Mouse (Mus musculus): Measurements from ENCODE around the gene Nfs1.
"Not testable (repeated sequence)": the region's sequence is repeated elsewhere in the genome, so short reads cannot be mapped to it uniquely, and the experiment has no call there.

DNA sequence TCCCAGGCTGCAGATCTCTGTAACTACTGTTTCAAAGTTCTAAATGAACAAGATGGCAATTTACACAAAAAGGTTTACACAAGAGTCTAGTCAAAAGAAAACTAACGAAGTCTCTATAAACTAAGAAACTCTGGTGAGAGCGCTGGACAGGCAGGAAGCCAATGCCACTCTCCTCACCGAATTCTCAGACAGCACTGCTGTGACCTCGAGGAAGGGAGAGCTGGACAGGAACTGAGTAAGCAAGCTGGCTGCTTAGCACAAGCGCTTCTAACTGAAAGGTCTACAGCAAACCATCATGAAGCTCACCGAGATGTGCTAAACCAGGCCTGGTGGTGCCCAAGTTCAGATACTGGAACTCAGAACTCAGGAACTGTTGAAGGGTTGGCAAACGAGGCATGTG, 45.3 kb upstream of the Nfs1 start:
- not testable (repeated sequence) for TF ChIP-seq CTCF, POLR2A (IDR thresholded peaks at IDR 0.05; ENCODE audit: insufficient read depth, low read depth, low read length)

Data from olfactory bulb, adult 2 months (tissue).